Mouse (Mus musculus): ENCODE data around the gene Tmem106a. TPM values are rescaled to one million over a fixed set of nuclear protein-coding genes. Genes with fewer than 3 reads are reported as not detected.

Tmem106a gene
- polyA plus RNA-seq, 2 experiments, result 3.8 to 9.3 TPM

GRCm38 (mm10) chr11:101610445-101610844 is 28.4 kb downstream of the Tmem106a start:
- H3K27ac ChIP-seq (replicated peaks; ENCODE audit: low read depth, low read length), result no peak overlapping the region
- H3K4me1 ChIP-seq (ENCODE audit: control insufficient read depth, insufficient read depth, low read length), result no peaks in the 10 kb centered on the region
- DNase-seq (ENCODE audit: low spot score), result no peak
- no peak overlapping the region for H3K9ac ChIP-seq (ENCODE audit: low read depth, low read length, severe bottlenecking)
- TF ChIP-seq POLR2A (IDR thresholded peaks at IDR 0.05; ENCODE audit: borderline replicate concordance, extremely low read depth, insufficient read depth, insufficient read length), result no peak
- no peaks in the 10 kb centered on the region for H3K9me3 ChIP-seq (ENCODE audit: control insufficient read depth, low read length)
- ATAC-seq (ENCODE audit: low FRiP score, low read depth), result no peak
- 35% methylated on average over 11 of the region's 11 CpGs for WGBS
- no peak overlapping the region for H3K4me2 ChIP-seq (replicated peaks; ENCODE audit: low read depth, low read length, severe bottlenecking)
- no peaks in the 10 kb centered on the region for H3K36me3 ChIP-seq (ENCODE audit: control insufficient read depth, insufficient read depth, low read length)
- H3K27me3 ChIP-seq (ENCODE audit: control insufficient read depth, insufficient read depth, low read length), result no peaks in the 10 kb centered on the region
- H3K4me3 ChIP-seq (replicated peaks; ENCODE audit: low read length), result no peak overlapping the region

GRCm38 (mm10) chr11:101613596-101613995 is 31.6 kb downstream of the Tmem106a start:
- ATAC-seq (ENCODE audit: low FRiP score, low read depth) (no peak), DNase-seq (ENCODE audit: low spot score) (no peak)
- H3K27ac ChIP-seq (replicated peaks; ENCODE audit: low read depth, low read length), result no peak overlapping the region
- H3K36me3 ChIP-seq (ENCODE audit: control insufficient read depth, insufficient read depth, low read length), result no peaks in the 10 kb centered on the region
- H3K9me3 ChIP-seq (ENCODE audit: control insufficient read depth, low read length), result no peaks in the 10 kb centered on the region
- no peak for TF ChIP-seq POLR2A (IDR thresholded peaks at IDR 0.05; ENCODE audit: borderline replicate concordance, extremely low read depth, insufficient read depth, insufficient read length)
- H3K27me3 ChIP-seq (ENCODE audit: control insufficient read depth, insufficient read depth, low read length), result no peaks in the 10 kb centered on the region
- 71% methylated on average over 6 of the region's 6 CpGs for WGBS
- peaks cover 13% of the 10 kb centered on the region; the same call in 1 of the 2 replicates for H3K4me1 ChIP-seq (ENCODE audit: control insufficient read depth, insufficient read depth, low read length)
- H3K4me2 ChIP-seq (replicated peaks; ENCODE audit: low read depth, low read length, severe bottlenecking), result no peak overlapping the region
- H3K4me3 ChIP-seq (replicated peaks; ENCODE audit: low read length), result no peak overlapping the region
- H3K9ac ChIP-seq (ENCODE audit: low read depth, low read length, severe bottlenecking), result no peak overlapping the region

- Histone ChIP-seq H3K4me1 (ENCODE audit: control insufficient read depth, insufficient read depth, low read length) (peaks cover 13% of the 10 kb centered on the region; the same call in 1 of the 2 replicates), H3K27me3 (ENCODE audit: control insufficient read depth, insufficient read depth, low read length) (no peaks in the 10 kb centered on the region), H3K4me2 (replicated peaks; ENCODE audit: low read depth, low read length, severe bottlenecking) (no peak overlapping the region), H3K9me3 (ENCODE audit: control insufficient read depth, low read length) (no peaks in the 10 kb centered on the region), H3K9ac (ENCODE audit: low read depth, low read length, severe bottlenecking) (no peak overlapping the region), H3K27ac (replicated peaks; ENCODE audit: low read depth, low read length) (no peak overlapping the region), H3K4me3 (replicated peaks; ENCODE audit: low read length) (no peak overlapping the region), H3K36me3 (ENCODE audit: control insufficient read depth, insufficient read depth, low read length) (no peaks in the 10 kb centered on the region)
- ATAC-seq (ENCODE audit: low FRiP score, low read depth) (no peak), DNase-seq (ENCODE audit: low spot score) (no peak)
- no peak for TF ChIP-seq POLR2A (IDR thresholded peaks at IDR 0.05; ENCODE audit: borderline replicate concordance, extremely low read depth, insufficient read depth, insufficient read length)
- 74% methylated on average over 4 of the region's 4 CpGs for WGBS
Observed at GRCm38 (mm10) chr11:101614116-101614515, 32.1 kb downstream of the Tmem106a start.

GRCm38 (mm10) chr11:101615380-101615779 is 33.3 kb downstream of the Tmem106a start:
- no peaks in the 10 kb centered on the region for H3K27me3 ChIP-seq (ENCODE audit: control insufficient read depth, insufficient read depth, low read length)
- DNase-seq (ENCODE audit: low spot score), result no peak
- no peaks in the 10 kb centered on the region for H3K9me3 ChIP-seq (ENCODE audit: control insufficient read depth, low read length)
- no peak overlapping the region for H3K4me2 ChIP-seq (replicated peaks; ENCODE audit: low read depth, low read length, severe bottlenecking)
- H3K36me3 ChIP-seq (ENCODE audit: control insufficient read depth, insufficient read depth, low read length), result no peaks in the 10 kb centered on the region
- WGBS, result 78% methylated on average over 6 of the region's 6 CpGs
- no peak overlapping the region for H3K27ac ChIP-seq (replicated peaks; ENCODE audit: low read depth, low read length)
- TF ChIP-seq POLR2A (IDR thresholded peaks at IDR 0.05; ENCODE audit: borderline replicate concordance, extremely low read depth, insufficient read depth, insufficient read length), result no peak
- H3K9ac ChIP-seq (ENCODE audit: low read depth, low read length, severe bottlenecking), result no peak overlapping the region
- no peak for ATAC-seq (ENCODE audit: low FRiP score, low read depth)
- H3K4me3 ChIP-seq (replicated peaks; ENCODE audit: low read length), result no peak overlapping the region
- H3K4me1 ChIP-seq (ENCODE audit: control insufficient read depth, insufficient read depth, low read length), result peaks cover 13% of the 10 kb centered on the region; the same call in 1 of the 2 replicates

GRCm38 (mm10) chr11:101616104-101616503 is 34.1 kb downstream of the Tmem106a start:
- ATAC-seq (ENCODE audit: low FRiP score, low read depth) (no peak), DNase-seq (ENCODE audit: low spot score) (no peak)
- WGBS, result 91% methylated on average over 8 of the region's 8 CpGs
- Histone ChIP-seq H3K27me3 (ENCODE audit: control insufficient read depth, insufficient read depth, low read length) (no peaks in the 10 kb centered on the region), H3K9me3 (ENCODE audit: control insufficient read depth, low read length) (no peaks in the 10 kb centered on the region), H3K36me3 (ENCODE audit: control insufficient read depth, insufficient read depth, low read length) (no peaks in the 10 kb centered on the region), H3K9ac (ENCODE audit: low read depth, low read length, severe bottlenecking) (no peak overlapping the region), H3K4me3 (replicated peaks; ENCODE audit: low read length) (no peak overlapping the region), H3K27ac (replicated peaks; ENCODE audit: low read depth, low read length) (no peak overlapping the region), H3K4me1 (ENCODE audit: control insufficient read depth, insufficient read depth, low read length) (peaks cover 13% of the 10 kb centered on the region; the same call in 1 of the 2 replicates), H3K4me2 (replicated peaks; ENCODE audit: low read depth, low read length, severe bottlenecking) (no peak overlapping the region)
- no peak for TF ChIP-seq POLR2A (IDR thresholded peaks at IDR 0.05; ENCODE audit: borderline replicate concordance, extremely low read depth, insufficient read depth, insufficient read length)
